In the genomic region with DNA sequence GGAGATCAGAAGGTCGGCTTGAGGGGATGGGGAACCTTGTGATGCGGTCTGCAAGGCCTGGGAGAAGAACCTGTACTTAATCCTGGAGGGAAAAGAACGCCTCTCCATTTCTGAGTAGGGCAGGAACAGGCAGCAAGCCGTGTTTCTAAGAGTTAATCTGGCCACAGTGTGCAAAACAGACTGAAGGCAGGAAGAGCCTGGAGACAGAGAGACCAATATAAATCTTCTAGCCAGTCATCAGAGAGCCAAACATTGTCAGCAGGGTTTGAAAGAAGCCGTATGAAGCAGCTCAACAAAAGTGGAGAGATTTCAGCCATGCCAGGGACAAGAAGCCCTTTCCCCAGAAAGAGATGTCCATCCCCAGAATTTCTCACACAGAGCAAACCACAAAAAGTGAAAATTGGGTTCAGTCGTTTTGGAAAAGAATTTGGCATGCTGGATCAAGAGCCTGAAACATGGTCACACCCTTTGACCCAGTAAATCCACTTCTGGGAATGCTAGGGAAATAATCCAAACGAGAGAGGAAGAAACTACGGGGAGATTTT, we compare ENCODE assay signal across 12 mouse cellular contexts. TPM values are rescaled to one million over a fixed set of nuclear protein-coding genes. Genes with fewer than 3 reads are reported as not detected.
"Had no signal": no experiment of that assay in that cellular context is flagged by ENCODE, and none has a peak within 500 bp of the region (broad histone marks: within the 10 kb centered on the region; RNA-seq: fewer than 3 reads in every experiment).

No protein-coding gene starts in this region.

- H3K4me2 ChIP-seq: limb, embryonic 13.5 days; neural tube, embryonic 12.5 days had no signal

- H3K4me3 ChIP-seq: limb, embryonic 13.5 days; neural tube, embryonic 12.5 days had no signal

- H3K9me3 ChIP-seq: limb, embryonic 13.5 days; neural tube, embryonic 12.5 days had no signal

- H3K4me1 ChIP-seq: neural tube, embryonic 12.5 days had no signal

- H3K36me3 ChIP-seq: limb, embryonic 13.5 days; neural tube, embryonic 12.5 days had no signal

- DNase-seq: kidney, adult 8-10 months; left cerebral cortex, postnatal 4 days; lung, adult 18-20 months; lung, postnatal 36 days; midbrain, embryonic 14.5 days; right cerebral cortex, postnatal 25 days; thymus, adult 18-20 months; thymus, postnatal 14 days had no signal

- H3K9ac ChIP-seq: limb, embryonic 13.5 days; liver, embryonic 14.5 days; neural tube, embryonic 12.5 days had no signal

- H3K27ac ChIP-seq: limb, embryonic 13.5 days; liver, embryonic 14.5 days; neural tube, embryonic 12.5 days had no signal

- H3K27me3 ChIP-seq: neural tube, embryonic 12.5 days had no signal

RNA-seq across cellular contexts. Expression of a gene that starts 39.2 kb away (rescaled TPM):
- polyA plus RNA-seq: limb, embryonic 13.5 days; lung, embryonic 16.5 days; neural tube, embryonic 12.5 days had no signal
